Mouse (Mus musculus) neutrophil, adult 5-6 weeks (primary cell): ENCODE results near the gene Rhox3a. TPM values are rescaled to one million over a fixed set of nuclear protein-coding genes. Genes with fewer than 3 reads are reported as not detected.
"Not testable (repeated sequence)": the region's sequence is repeated elsewhere in the genome, so short reads cannot be mapped to it uniquely, and the experiment has no call there.

Experiments
- ATAC-seq: fragments of 151-379, 151-347 bp; 2 replicates; pipeline ENCODE4 v1.8.0; 2017; ENCODE audit warnings: mild to moderate bottlenecking, moderate TSS enrichment; ENCODE audit not compliant: insufficient number of reproducible peaks, poor library complexity, low FRiP score, severe bottlenecking; ENCODE audit errors: extremely low read depth
- total RNA-seq: library from RNA; stranded (forward); fragments of 200-1000 nt; gene quantifications from 2 replicates; pipeline ENCODE4 v1.2.3, GENCODE M21; 2017

Rhox3a gene
- total RNA-seq: not detected in 2 replicates

- ATAC-seq: not testable (repeated sequence)
These were observed at the start of gene Rhox3a for GRCm38 (mm10) chrX:37249619-37250018. Gene Rhox3a, plus strand, starts transcription at chrX:37249919.

DNA sequence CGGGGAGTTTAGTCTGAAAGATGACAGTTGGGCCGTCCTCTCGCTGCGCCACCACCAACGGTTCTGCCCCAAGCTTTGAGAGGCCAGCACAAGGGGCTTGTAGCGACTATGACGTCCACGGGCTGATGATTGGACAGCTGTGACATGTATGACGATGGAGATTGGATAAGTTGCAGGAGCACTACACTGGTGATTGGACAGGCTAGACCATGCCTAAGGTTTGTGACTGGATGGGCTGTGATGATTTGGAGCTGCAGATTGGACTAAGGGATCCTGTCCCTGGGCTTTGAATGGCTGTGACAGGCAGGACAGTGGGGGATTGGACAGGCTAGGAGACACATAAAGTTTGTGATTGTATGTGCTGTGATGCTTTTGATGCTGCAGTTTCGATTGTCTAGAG is 38.8 kb upstream of the Rhox3a start, which contains the start of gene Gm9:
TSS of gene Gm9 (minus strand) at position 101 of the 400 bp plus-strand sequence.
- ATAC-seq: no peak

DNA sequence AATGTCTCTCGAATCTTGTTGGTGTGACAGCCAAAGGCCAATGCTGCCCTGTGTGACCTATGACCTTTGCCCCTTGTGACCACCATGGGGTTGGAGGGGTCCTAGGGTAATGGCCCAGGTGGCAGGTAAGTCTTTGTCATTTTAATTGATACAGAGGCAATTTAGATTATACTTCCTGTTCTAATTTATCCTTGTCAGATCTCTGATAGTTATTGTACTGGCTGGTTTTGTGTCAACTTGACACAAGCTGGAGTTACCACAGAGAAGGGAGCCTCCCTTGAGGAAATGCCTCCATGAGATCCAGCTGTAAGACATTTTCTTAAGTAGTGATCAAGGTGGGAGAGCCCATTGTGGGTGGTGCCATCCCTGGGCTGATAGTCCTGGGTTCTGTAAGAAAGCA is 27.6 kb upstream of the Rhox3a start, which contains the start of gene Rhox1:
TSS of gene Rhox1 (minus strand) at position 101 of the 400 bp plus-strand sequence.
- ATAC-seq: not testable (repeated sequence)

GRCm38 (mm10) chrX:37244676-37245075 is 5.0 kb upstream of the Rhox3a start, which contains the start of gene Rhox2a:
Gene Rhox2a, plus strand, starts transcription at chrX:37244976.
- ATAC-seq: not testable (repeated sequence)

DNA sequence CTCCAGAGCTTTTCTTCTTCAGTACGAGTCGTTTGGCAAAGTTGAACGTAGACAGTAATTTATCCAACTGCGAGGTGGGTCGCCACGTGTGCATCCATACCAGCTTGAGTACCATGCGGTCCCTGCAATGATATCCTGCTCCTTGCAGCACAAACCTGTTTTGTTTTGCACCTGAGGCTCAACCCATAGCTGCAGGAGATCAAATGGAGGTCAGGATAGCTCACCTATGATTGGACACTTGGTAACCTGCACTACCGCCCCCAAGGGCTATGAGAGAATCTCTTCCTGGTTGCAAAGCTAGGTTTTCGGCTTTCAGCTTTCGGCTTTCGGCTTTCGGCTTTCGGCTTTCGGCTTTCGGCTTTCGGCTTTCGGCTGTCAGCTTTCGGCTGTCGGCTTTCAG is 15.3 kb downstream of the Rhox3a start, which contains the start of gene Rhox4a:
TSS of gene Rhox4a (plus strand) at position 301 of the 400 bp plus-strand sequence.
- not testable (repeated sequence) for ATAC-seq

Other genes starting within 250 kb of the Rhox3a start
- gene Sowahd, start 201.1 kb upstream of the Rhox3a start, total RNA-seq: not detected in 2 replicates
- 888 and 1,013 TPM in 2 replicates for gene Rpl39, start 164.5 kb upstream of the Rhox3a start, total RNA-seq
- gene Upf3b, start 139.6 kb upstream of the Rhox3a start, total RNA-seq: 51.4 and 64.9 TPM in 2 replicates
- 26.3 and 28.1 TPM in 2 replicates for gene Nkap, start 123.1 kb upstream of the Rhox3a start, total RNA-seq
- not detected in 2 replicates for gene Akap14, start 81.1 kb upstream of the Rhox3a start, total RNA-seq
- 42.2 and 70.6 TPM in 2 replicates for gene Ndufa1, start 58.8 kb upstream of the Rhox3a start, total RNA-seq
- gene Rnf113a1, start 58.7 kb upstream of the Rhox3a start, total RNA-seq: 3.3 and 4.4 TPM in 2 replicates
- not detected in 2 replicates for gene Gm9, start 38.9 kb upstream of the Rhox3a start, total RNA-seq
- gene Rhox1, start 27.7 kb upstream of the Rhox3a start, total RNA-seq: not detected in 2 replicates
- not detected in 2 replicates for gene Rhox2a, start 4.9 kb upstream of the Rhox3a start, total RNA-seq
- gene Rhox4a, start 15.4 kb downstream of the Rhox3a start, total RNA-seq: not detected in 2 replicates
- gene Rhox3a2, start 130.1 kb downstream of the Rhox3a start, total RNA-seq: not detected in 2 replicates
- not detected in 2 replicates for gene Rhox4a2, start 140.9 kb downstream of the Rhox3a start, total RNA-seq
- not detected in 2 replicates for gene Rhox2b, start 162.1 kb downstream of the Rhox3a start, total RNA-seq
- gene Rhox4b, start 182.6 kb downstream of the Rhox3a start, total RNA-seq: not detected in 2 replicates
- gene Rhox2c, start 203.8 kb downstream of the Rhox3a start, total RNA-seq: not detected in 2 replicates
- gene Rhox3c, start 208.7 kb downstream of the Rhox3a start, total RNA-seq: not detected in 2 replicates
- not detected in 2 replicates for gene Rhox4c, start 230.4 kb downstream of the Rhox3a start, total RNA-seq
- gene Rhox2d, start 243.5 kb downstream of the Rhox3a start, total RNA-seq: not detected in 2 replicates